Mouse (Mus musculus) neutrophil, adult 65 days (primary cell): Measurements from ENCODE around the gene Krtap5-2. TPM values are rescaled to one million over a fixed set of nuclear protein-coding genes. Genes with fewer than 3 reads are reported as not detected.

ENCODE experiments used
- total RNA-seq: library from RNA; stranded (reverse); gene quantifications from 2 replicates; pipeline ENCODE4 v1.2.4, GENCODE M21; 2023

The Krtap5-2 gene
- not detected in 2 replicates for total RNA-seq

DNA sequence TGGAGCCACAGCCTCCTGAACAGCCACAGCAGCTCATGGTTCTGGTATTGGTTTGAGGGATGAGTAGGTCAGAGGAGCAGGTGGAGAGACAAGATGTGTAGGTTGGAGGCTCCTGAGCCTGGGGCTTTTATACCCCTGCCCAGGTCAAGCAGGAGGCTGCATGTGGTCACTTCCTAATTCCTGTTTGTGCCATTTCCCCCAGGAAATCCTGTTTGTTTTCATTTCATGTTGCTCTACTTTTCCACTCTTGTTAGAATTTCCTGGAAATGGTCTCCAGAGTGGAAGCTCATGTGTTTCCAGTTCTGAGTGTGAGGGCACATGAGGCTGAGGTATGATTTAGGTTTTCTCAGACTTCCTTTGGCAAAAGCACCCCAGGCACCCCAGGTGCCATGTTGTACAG is at the start of gene Krtap5-2:
TSS of gene Krtap5-2 (minus strand) at position 101 of the 400 bp plus-strand sequence.

DNA sequence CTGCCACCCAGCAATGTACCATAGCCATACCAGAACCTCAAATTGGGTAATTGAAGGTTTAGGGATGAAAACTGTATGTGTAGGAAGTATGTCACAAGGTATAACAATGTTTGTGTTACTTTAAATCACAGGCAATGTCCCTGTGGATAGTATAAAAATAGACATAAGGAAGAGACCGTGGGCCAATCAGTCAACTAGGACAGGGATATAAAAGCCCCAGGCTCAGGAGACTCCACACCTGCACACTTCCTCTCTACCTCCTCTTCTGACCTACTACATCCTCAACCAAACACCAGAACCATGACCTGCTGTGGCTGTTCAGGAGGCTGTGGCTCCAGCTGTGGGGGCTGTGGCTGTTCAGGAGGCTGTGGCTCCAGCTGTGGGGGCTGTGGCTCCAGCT is 35.8 kb upstream of the Krtap5-2 start, which contains the start of gene Gm7579:
TSS of gene Gm7579 (plus strand) at position 301 of the 400 bp plus-strand sequence.

DNA sequence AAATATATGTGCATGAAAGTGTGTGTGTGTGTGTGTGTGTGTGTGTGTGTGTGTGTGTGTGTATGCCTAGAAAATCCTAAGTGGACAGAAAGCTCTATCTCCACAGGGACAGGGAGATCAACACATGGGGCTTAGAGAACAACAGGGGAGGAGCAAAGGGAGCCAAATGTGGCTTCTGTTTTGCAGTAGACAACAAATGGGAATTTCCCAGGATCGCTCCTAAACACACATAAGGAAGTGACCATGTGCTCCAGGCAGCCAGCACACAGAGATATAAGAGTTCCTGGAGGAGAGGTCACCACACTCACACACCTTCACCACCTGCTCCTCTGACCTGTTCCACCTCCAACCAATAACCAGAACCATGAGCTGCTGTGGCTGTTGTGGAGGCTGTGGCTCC is 25.3 kb upstream of the Krtap5-2 start, which contains the start of gene Krtap5-3:
TSS of gene Krtap5-3 (plus strand) at position 301 of the 400 bp plus-strand sequence.

DNA sequence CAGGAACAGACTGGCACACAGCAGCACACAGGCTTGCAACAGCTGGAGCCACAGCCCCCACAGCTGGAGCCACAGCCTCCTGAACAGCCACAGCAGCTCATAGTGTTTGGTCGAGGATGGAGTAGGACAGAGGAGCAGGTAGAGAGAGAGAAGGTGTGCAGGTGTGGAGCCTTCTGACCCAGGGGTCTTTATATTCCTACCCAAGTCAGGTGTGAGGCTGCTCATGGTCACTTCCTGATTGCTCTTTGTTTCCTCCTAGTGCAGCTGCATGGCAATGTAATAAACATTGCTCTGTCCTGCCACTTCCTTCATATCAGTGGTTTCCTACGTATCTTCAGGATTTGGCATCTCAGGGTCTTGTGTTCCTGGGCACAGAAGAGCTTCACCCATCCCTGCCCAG is 14.5 kb upstream of the Krtap5-2 start, which contains the start of gene Gm10153:
TSS of gene Gm10153 (minus strand) at position 101 of the 400 bp plus-strand sequence.

DNA sequence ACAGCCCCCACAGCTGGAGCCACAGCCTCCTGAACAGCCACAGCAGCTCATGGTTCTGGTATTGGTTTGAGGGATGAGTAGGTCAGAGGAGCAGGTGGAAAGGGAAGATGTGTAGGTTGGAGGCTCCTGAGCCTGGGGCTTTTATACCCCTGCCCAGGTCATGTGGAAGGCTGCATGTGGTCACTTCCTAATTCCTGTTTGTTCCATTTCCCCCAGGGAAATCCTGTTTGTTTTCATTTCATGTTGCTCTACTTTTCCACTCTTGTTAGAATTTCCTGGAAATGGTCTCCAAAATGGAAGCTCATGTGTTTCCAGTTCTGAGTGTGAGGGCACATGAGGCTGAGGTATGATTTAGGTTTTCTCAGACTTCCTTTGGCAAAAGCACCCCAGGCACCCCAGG is 10.2 kb downstream of the Krtap5-2 start, which contains the start of gene Gm4553:
TSS of gene Gm4553 (minus strand) at position 101 of the 400 bp plus-strand sequence.

DNA sequence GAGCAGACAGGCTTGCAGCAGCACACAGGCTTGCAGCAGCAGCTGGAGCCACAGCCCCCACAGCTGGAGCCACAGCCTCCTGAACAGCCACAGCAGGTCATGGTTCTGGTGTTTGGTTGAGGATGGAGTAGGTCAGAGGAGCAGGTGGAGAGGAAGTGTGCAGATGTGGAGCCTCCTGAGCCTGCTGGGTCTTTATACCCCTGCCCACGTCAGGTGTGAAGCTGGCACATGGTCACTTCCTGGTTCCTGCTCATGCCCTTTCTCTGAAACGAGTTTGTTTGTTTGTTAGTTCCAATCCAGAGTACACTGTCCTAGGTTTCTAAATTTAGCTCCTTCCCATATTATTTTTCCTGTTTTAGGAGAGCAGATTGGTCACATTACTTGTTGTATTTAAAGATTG is 18.8 kb downstream of the Krtap5-2 start, which contains the start of gene Gm29735:
TSS of gene Gm29735 (minus strand) at position 101 of the 400 bp plus-strand sequence.

DNA sequence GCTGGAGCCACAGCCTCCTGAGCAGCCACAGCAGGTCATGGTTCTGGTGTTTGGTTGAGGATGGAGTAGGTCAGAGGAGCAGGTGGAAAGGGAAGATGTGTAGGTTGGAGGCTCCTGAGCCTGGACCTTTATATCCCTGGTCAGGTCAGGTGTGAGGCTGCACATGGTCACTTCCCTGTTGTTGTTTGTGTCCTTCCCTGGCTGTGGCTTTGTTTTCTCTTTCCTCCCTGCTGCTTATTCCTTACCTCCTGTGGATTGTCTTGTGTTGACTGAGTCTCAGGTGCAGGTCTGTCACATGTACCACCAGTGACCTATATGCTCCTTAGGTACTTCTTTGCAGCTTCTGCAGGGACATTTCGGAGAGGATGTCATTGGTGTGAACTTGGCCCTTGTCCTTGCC is 31.3 kb downstream of the Krtap5-2 start, which contains the start of gene Gm45337:
TSS of gene Gm45337 (minus strand) at position 101 of the 400 bp plus-strand sequence.

DNA sequence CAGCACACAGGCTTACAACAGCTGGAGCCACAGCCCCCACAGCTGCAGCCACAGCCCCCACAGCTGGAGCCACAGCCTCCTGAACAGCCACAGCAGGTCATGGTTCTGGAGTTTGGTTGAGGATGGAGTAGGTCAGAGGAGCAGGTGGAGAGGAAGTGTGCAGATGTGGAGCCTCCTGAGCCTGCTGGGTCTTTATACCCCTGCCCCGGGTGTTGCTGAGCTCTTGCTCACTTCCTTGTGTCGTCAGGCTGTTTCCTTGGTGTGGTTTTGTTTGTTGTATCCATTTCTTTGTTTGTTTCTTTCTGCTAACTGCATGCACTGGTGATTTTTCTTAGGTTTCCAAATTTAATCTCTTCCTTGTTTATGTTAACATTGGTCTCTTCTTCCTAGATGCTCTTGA is 39.9 kb downstream of the Krtap5-2 start, which contains the start of gene Gm39115:
TSS of gene Gm39115 (minus strand) at position 101 of the 400 bp plus-strand sequence.

Other genes starting within 250 kb of the Krtap5-2 start
- not detected in 2 replicates for gene Brsk2, start 226.3 kb downstream of the Krtap5-2 start, total RNA-seq
- 36.0 and 67.4 TPM in 2 replicates for gene Mob2, start 114.9 kb downstream of the Krtap5-2 start, total RNA-seq
- gene Dusp8, start 80.2 kb downstream of the Krtap5-2 start, total RNA-seq, result 1.3 and 1.5 TPM in 2 replicates
- gene Gm45618, start 55.3 kb downstream of the Krtap5-2 start, total RNA-seq, result not detected in 2 replicates
- not detected in 2 replicates for gene Gm39115, start 40.0 kb downstream of the Krtap5-2 start, total RNA-seq
- not detected in 2 replicates for gene Gm45337, start 31.4 kb downstream of the Krtap5-2 start, total RNA-seq
- gene Gm29735, start 18.9 kb downstream of the Krtap5-2 start, total RNA-seq, result not detected in 2 replicates
- not detected in 2 replicates for gene Gm4553, start 10.3 kb downstream of the Krtap5-2 start, total RNA-seq
- not detected in 2 replicates for gene Gm10153, start 14.4 kb upstream of the Krtap5-2 start, total RNA-seq
- not detected in 2 replicates for gene Krtap5-3, start 25.4 kb upstream of the Krtap5-2 start, total RNA-seq
- not detected in 2 replicates for gene Gm7579, start 35.9 kb upstream of the Krtap5-2 start, total RNA-seq
- not detected in 2 replicates for gene Krtap5-5, start 54.0 kb upstream of the Krtap5-2 start, total RNA-seq
- not detected in 2 replicates for gene Gm40460, start 65.1 kb upstream of the Krtap5-2 start, total RNA-seq
- not detected in 2 replicates for gene Gm2431, start 82.3 kb upstream of the Krtap5-2 start, total RNA-seq
- gene Gm4559, start 98.4 kb upstream of the Krtap5-2 start, total RNA-seq, result not detected in 2 replicates
- not detected in 2 replicates for gene Krtap5-1, start 121.1 kb upstream of the Krtap5-2 start, total RNA-seq
- gene Krtap5-4, start 127.5 kb upstream of the Krtap5-2 start, total RNA-seq, result not detected in 2 replicates
- gene Ifitm10, start 197.7 kb upstream of the Krtap5-2 start, total RNA-seq, result 13.6 and 13.7 TPM in 2 replicates
- 9.5 TPM in 1 of 2 replicates, not detected in the other for gene Gm49369, start 206.7 kb upstream of the Krtap5-2 start, total RNA-seq
- gene Ctsd, start 212.0 kb upstream of the Krtap5-2 start, total RNA-seq, result 760 and 974 TPM in 2 replicates